Mouse (Mus musculus) kidney, embryonic 16.5 days (tissue): ENCODE measurements at regions not wholly inside any gene's neighbourhood (a gene's known extent, or its start where the extent isn't known, plus 50 kb on each side); places are given as distances from the start of the nearest gene placed in this dataset.
A peak's percentile ranks its signal among the peaks of the same experiment; 100 is the strongest.

Source experiments
- ATAC-seq: fragments of 200-750 bp; cut with Nextera tagmentation; 2 replicates; pipeline ENCODE4 v1.8.0; 2017; ENCODE audit warnings: moderate TSS enrichment; ENCODE audit not compliant: low FRiP score, low TSS enrichment
- H3K27ac ChIP-seq: fragments of 300-500 bp; sonication (generic); 2 replicates; pipeline ENCODE4 v1.5.1; 2014; ENCODE audit warnings: low read length
- H3K27me3 ChIP-seq: fragments of 300-500 bp; sonication (generic); 2 replicates; pipeline ENCODE4 v1.6.1; 2014; ENCODE audit warnings: low read length, control low read depth, mixed read lengths; ENCODE audit not compliant: insufficient read depth
- H3K36me3 ChIP-seq: fragments of 300-500 bp; sonication (generic); 2 replicates; pipeline ENCODE4 v1.6.1; 2014; ENCODE audit warnings: low read length, control low read depth, mixed read lengths; ENCODE audit not compliant: insufficient read depth
- H3K4me1 ChIP-seq: fragments of 300-500 bp; sonication (generic); 2 replicates; pipeline ENCODE4 v1.6.1; 2014; ENCODE audit warnings: low read length, control low read depth, mixed read lengths; ENCODE audit not compliant: insufficient read depth
- H3K4me2 ChIP-seq: fragments of 300-500 bp; sonication (generic); replicated peaks from 2 replicates; pipeline ENCODE4 v1.6.1; 2014; ENCODE audit warnings: low read depth, low read length
- H3K4me3 ChIP-seq: fragments of 300-500 bp; sonication (generic); 2 replicates; pipeline ENCODE4 v1.5.1; 2014; ENCODE audit warnings: mild to moderate bottlenecking, low read length
- H3K9ac ChIP-seq: fragments of 300-500 bp; sonication (generic); replicated peaks from 2 replicates; pipeline ENCODE4 v1.6.1; 2014; ENCODE audit warnings: low read length
- H3K9me3 ChIP-seq: fragments of 300-500 bp; sonication (generic); 2 replicates; pipeline ENCODE4 v1.6.1; 2016; ENCODE audit warnings: low read length, control low read depth
- WGBS: fragments of 180-500 bp; shearing (Covaris S2); extraction: QIAGEN DNeasy Blood & Tissue Kit; methylation state at CpG from one replicate; pipeline ENCODE4 v1.1.7; 2014; 5-methylcytosine and 5-hydroxymethylcytosine counted together

DNA sequence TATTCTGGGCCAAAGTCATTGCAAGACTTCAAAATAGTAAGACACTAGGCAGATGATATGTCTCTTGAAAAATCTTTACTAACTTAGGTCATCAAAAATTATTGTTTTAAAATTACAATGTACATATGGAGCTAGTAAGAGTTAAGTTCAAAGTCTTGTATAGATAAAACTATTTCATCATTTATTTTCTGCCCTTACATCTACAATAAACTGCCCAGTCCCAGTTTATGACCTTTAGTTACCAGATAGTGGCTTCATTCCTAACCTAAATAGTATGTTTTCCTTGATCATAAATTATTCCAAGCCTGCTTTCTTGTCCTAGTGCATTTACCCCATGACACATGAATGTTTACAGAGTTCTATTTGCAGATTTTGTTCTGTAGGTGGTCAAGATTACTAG lies 72.9 kb downstream of the Manea start:
- ATAC-seq, result no peak
- no peaks in the 10 kb centered on the region for H3K36me3 ChIP-seq

DNA sequence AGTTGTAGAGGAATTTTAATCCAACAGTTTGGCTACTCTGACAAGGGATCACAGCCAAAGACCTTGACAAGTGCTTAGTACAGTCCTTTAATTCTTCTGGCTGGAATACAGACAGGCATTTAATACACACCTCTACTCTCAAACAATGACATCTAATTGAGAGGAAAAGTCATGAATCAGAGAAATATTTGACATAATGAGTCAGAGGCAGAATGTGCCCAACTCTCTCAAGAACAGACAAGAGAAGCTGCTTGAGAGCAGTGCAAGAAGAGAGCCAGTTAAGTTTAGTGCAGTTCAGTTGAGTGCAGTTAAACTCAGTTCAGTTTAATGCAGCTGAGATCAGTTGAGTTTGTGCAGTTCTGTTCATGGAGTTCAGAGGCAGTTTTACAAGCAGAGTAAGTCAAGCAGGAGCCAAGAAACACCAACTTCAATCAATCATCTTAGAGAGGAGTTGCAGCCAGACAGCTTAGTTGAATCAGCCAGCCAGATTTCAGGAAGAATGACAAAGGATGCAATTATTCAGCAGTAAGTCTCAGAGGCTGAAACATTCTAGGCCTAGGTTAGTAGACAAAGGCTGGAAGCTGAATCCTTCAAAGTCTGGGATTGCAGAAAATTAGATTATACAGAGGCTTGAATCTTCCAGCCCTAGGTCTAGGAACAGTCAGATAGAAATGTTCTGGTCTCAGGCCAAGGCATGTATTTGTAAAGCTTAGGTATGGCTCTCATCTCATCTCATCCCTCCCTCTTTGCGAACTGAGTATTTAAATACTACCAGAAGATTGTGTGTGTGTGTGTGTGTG lies 87.3 kb downstream of the Manea start:
- Histone ChIP-seq H3K27ac (no peak overlapping the region), H3K9me3 (no peaks in the 10 kb centered on the region), H3K27me3 (no peaks in the 10 kb centered on the region), H3K4me3 (no peak overlapping the region), H3K4me1 (no peaks in the 10 kb centered on the region), H3K36me3 (no peaks in the 10 kb centered on the region), H3K9ac (no peak overlapping the region), H3K4me2 (no peak overlapping the region)
- no peak for ATAC-seq
- WGBS, result 92% methylated on average over 1 of the region's 1 CpGs

More for the DNA sequence above, 72.9 kb downstream of the Manea start:
- no peak overlapping the region for H3K4me3 ChIP-seq
- H3K27me3 ChIP-seq, result no peaks in the 10 kb centered on the region
- H3K4me2 ChIP-seq, result no peak overlapping the region
- H3K27ac ChIP-seq, result no peak overlapping the region
- no peaks in the 10 kb centered on the region for H3K9me3 ChIP-seq
- no peaks in the 10 kb centered on the region for H3K4me1 ChIP-seq
- H3K9ac ChIP-seq, result no peak overlapping the region

DNA sequence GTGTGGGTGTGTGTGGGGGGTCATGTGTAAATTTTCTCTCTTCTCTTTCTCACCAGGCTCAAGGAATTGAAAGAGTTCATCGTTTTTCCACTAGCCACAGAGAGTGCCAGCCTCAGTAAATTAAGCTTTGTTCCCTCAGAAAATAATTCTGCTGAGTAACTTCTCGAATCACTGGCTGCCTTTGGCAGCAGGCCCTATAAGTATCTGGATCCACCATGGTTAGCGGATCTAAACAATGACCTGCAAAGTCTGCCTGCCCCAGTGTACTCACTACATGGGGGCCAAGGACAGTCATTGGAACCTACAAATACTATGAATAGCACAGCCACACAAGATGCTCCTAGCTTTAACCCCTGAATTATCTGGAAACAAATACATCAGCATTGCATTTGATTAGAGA lies 90.8 kb downstream of the Manea start:
- no peak overlapping the region for H3K4me2 ChIP-seq
- 60% methylated on average over 3 of the region's 3 CpGs for WGBS
- no peak overlapping the region for H3K27ac ChIP-seq
- H3K4me3 ChIP-seq, result no peak overlapping the region
- ATAC-seq, result no peak
- no peaks in the 10 kb centered on the region for H3K27me3 ChIP-seq
- H3K9ac ChIP-seq, result no peak overlapping the region
- H3K4me1 ChIP-seq, result no peaks in the 10 kb centered on the region
- no peaks in the 10 kb centered on the region for H3K36me3 ChIP-seq
- no peaks in the 10 kb centered on the region for H3K9me3 ChIP-seq

DNA sequence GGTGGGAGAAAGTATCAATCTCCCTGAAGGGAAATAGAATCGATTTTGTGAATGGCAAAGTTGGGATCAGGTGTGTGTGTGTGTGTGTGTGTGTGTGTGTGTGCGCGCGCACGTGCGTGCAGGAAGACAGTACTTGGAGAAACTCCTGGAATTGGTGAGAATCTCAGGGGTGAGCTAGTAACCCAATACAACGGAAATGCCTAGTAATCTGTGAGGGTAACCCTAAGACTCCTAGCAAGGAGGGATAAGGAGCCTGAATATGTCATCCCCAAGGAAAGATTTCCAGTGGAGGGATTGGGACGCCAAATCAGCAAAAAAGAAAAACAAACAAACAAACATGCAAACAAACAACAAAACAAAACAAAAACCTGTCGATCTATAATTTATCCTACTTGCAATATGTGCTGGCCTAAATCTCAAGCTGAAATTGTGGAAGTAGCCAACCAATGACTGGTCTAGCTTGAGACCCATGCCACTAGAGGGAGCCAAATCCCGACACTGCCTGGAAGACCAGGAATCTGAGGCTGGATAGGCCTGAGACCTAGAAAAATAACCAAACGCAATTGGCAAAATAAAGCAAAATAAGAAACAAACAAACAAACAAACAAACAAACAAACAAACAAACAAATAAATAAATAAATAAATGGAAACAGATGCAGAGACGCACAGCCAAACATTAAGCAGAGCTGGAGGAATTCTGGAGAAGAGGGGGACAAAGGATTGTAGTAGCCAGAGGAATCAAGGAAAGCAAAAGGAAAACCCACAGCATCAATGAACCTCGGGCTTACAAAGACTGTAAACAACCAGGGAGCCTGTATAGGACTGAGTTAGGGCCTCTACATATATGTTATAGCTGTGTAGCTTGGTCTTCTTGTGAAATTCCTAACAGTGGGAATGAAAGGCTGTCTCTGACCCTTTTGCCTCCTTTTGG lies 98.5 kb downstream of the Manea start:
- no peak overlapping the region for H3K4me3 ChIP-seq
- H3K4me2 ChIP-seq, result no peak overlapping the region
- no peaks in the 10 kb centered on the region for H3K27me3 ChIP-seq
- H3K9me3 ChIP-seq, result no peaks in the 10 kb centered on the region
- no peak overlapping the region for H3K9ac ChIP-seq
- H3K36me3 ChIP-seq, result no peaks in the 10 kb centered on the region
- 64% methylated on average over 13 of the region's 13 CpGs for WGBS
- no peaks in the 10 kb centered on the region for H3K4me1 ChIP-seq
- no peak overlapping the region for H3K27ac ChIP-seq
- peak; percentile 80 for ATAC-seq

DNA sequence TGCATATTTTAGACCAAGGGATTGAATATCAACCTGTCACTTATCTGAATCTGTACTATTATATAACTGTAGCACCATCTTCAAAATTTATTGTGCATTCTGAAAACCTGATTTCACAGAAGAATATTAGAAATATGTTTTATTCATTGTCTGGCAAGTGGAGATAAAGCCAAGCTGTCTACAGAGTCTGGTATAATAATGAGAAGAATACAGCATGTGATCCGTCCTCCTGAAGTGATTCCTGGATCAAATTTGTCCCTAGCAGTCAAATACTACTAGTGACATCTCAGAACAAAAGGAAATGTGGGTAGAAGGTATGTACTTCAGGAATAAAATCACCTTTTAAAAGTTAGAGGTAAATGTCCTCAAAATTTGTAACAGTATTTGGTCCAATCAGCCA lies 123.4 kb downstream of the Manea start:
- H3K36me3 ChIP-seq, result no peaks in the 10 kb centered on the region
- no peak overlapping the region for H3K4me3 ChIP-seq
- H3K9me3 ChIP-seq, result no peaks in the 10 kb centered on the region
- H3K9ac ChIP-seq, result no peak overlapping the region
- H3K4me2 ChIP-seq, result no peak overlapping the region
- no peaks in the 10 kb centered on the region for H3K27me3 ChIP-seq
- no peak overlapping the region for H3K27ac ChIP-seq
- ATAC-seq, result no peak
- WGBS, result 86% methylated on average over 1 of the region's 1 CpGs
- no peaks in the 10 kb centered on the region for H3K4me1 ChIP-seq
